Mouse (Mus musculus) cortical plate, adult 2 months (tissue): ENCODE data around the gene Chp2.

Experiments
- CTCF ChIP-seq: fragments of 200-500 bp; IDR thresholded peaks from 2 replicates; pipeline ENCODE4 v1.5.1; 2011; ENCODE audit warnings: mild to moderate bottlenecking, control low read depth, low read length; ENCODE audit not compliant: insufficient read depth; ENCODE audit errors: extremely low read depth
- POLR2A ChIP-seq: fragments of 200-500 bp; IDR thresholded peaks from 2 replicates; pipeline ENCODE4 v1.6.1; 2011; ENCODE audit warnings: mild to moderate bottlenecking, low read length, control low read depth; ENCODE audit not compliant: insufficient read depth; ENCODE audit errors: extremely low read depth

- TF ChIP-seq CTCF: no peak
- TF ChIP-seq POLR2A: no peak
Observed at GRCm38 (mm10) chr7:122208276-122209021, 10.8 kb upstream of the Chp2 start.
